Mouse (Mus musculus): ENCODE results near the gene Gm49387.

Gm49387 gene

GRCm38 (mm10) chr14:31640346-31640889 lies at the start of gene Gm49387:
Gm49387 (minus strand) TSS chr14:31640878.
- in situ Hi-C loops (cut with MboI; ENCODE audit: unreplicated experiment in 2 of 2), result loop anchor here in 1 of 2 experiments (10.0 to 25.0 kb wide), 4 partner anchors 294 to 847 kb away; no protein-coding TSS in a partner anchor

- in situ Hi-C loops (cut with MboI; ENCODE audit: unreplicated experiment in 2 of 2), result no loop called here
Measured at GRCm38 (mm10) chr14:31686231-31686630, 45.6 kb upstream of the Gm49387 start.

GRCm38 (mm10) chr14:31685680-31686079 lies 45.0 kb upstream of the Gm49387 start:
- in situ Hi-C loops (cut with MboI; ENCODE audit: unreplicated experiment in 2 of 2), result no loop called here

GRCm38 (mm10) chr14:31684343-31685040 lies 43.8 kb upstream of the Gm49387 start:
- in situ Hi-C loops (cut with MboI; ENCODE audit: unreplicated experiment in 2 of 2), result no loop called here

GRCm38 (mm10) chr14:31683610-31684009 lies 42.9 kb upstream of the Gm49387 start:
- in situ Hi-C loops (cut with MboI; ENCODE audit: unreplicated experiment in 2 of 2), result no loop called here

GRCm38 (mm10) chr14:31681931-31682555 lies 41.4 kb upstream of the Gm49387 start:
- in situ Hi-C loops (cut with MboI; ENCODE audit: unreplicated experiment in 2 of 2), result no loop called here

- in situ Hi-C loops (cut with MboI; ENCODE audit: unreplicated experiment in 2 of 2), result no loop called here
Measured at GRCm38 (mm10) chr14:31681291-31681690, 40.6 kb upstream of the Gm49387 start.

- in situ Hi-C loops (cut with MboI; ENCODE audit: unreplicated experiment in 2 of 2), result no loop called here
Measured at GRCm38 (mm10) chr14:31680656-31681055, 40.0 kb upstream of the Gm49387 start.

GRCm38 (mm10) chr14:31671635-31672320 lies 31.1 kb upstream of the Gm49387 start:
- in situ Hi-C loops (cut with MboI; ENCODE audit: unreplicated experiment in 2 of 2), result loop anchor here in 1 of 2 experiments (25.0 kb wide), 2 partner anchors 516 to 816 kb away; no protein-coding TSS in a partner anchor

GRCm38 (mm10) chr14:31669642-31670490 lies 29.2 kb upstream of the Gm49387 start:
- in situ Hi-C loops (cut with MboI; ENCODE audit: unreplicated experiment in 2 of 2), result loop anchor here in 1 of 2 experiments (5.0 to 25.0 kb wide), 3 partner anchors 32 to 817 kb away; no protein-coding TSS in a partner anchor

GRCm38 (mm10) chr14:31669161-31669611 lies 28.5 kb upstream of the Gm49387 start:
- in situ Hi-C loops (cut with MboI; ENCODE audit: unreplicated experiment in 2 of 2), result loop anchor here in 1 of 2 experiments (5.0 to 25.0 kb wide), 3 partner anchors 33 to 818 kb away; no protein-coding TSS in a partner anchor

GRCm38 (mm10) chr14:31668326-31668725 lies 27.6 kb upstream of the Gm49387 start:
- in situ Hi-C loops (cut with MboI; ENCODE audit: unreplicated experiment in 2 of 2), result loop anchor here in 1 of 2 experiments (5.0 to 25.0 kb wide), 3 partner anchors 34 to 819 kb away; no protein-coding TSS in a partner anchor

GRCm38 (mm10) chr14:31667741-31668140 lies 27.1 kb upstream of the Gm49387 start:
- in situ Hi-C loops (cut with MboI; ENCODE audit: unreplicated experiment in 2 of 2), result loop anchor here in 1 of 2 experiments (5.0 to 25.0 kb wide), 3 partner anchors 35 to 820 kb away; no protein-coding TSS in a partner anchor

- in situ Hi-C loops (cut with MboI; ENCODE audit: unreplicated experiment in 2 of 2), result loop anchor here in 1 of 2 experiments (5.0 to 25.0 kb wide), 3 partner anchors 35 to 820 kb away; no protein-coding TSS in a partner anchor
Measured at GRCm38 (mm10) chr14:31666931-31667705, 26.4 kb upstream of the Gm49387 start.

- in situ Hi-C loops (cut with MboI; ENCODE audit: unreplicated experiment in 2 of 2), result loop anchor here in 1 of 2 experiments (5.0 to 25.0 kb wide), 3 partner anchors 37 to 822 kb away; no protein-coding TSS in a partner anchor
Measured at GRCm38 (mm10) chr14:31665566-31665940, 24.9 kb upstream of the Gm49387 start.

GRCm38 (mm10) chr14:31664903-31665565 lies 24.4 kb upstream of the Gm49387 start:
- in situ Hi-C loops (cut with MboI; ENCODE audit: unreplicated experiment in 2 of 2), result loop anchor here in 1 of 2 experiments (5.0 to 25.0 kb wide), 3 partner anchors 37 to 822 kb away; no protein-coding TSS in a partner anchor

GRCm38 (mm10) chr14:31664100-31664902 lies 23.6 kb upstream of the Gm49387 start:
- in situ Hi-C loops (cut with MboI; ENCODE audit: unreplicated experiment in 2 of 2), result loop anchor here in 1 of 2 experiments (25.0 kb wide), 2 partner anchors 523 to 823 kb away; no protein-coding TSS in a partner anchor
